Mouse (Mus musculus) megakaryocyte-erythroid progenitor cell, adult 5 weeks (primary cell): ENCODE results near the gene Defa25. TPM values are rescaled to one million over a fixed set of nuclear protein-coding genes. Genes with fewer than 3 reads are reported as not detected.

Experiments used
- polyA plus RNA-seq: library from polyadenylated mRNA; stranded (reverse); fragments of >175 nt; gene quantifications from 2 replicates; pipeline ENCODE4 v1.2.3, GENCODE M21; 2012

Gene Defa25
- polyA plus RNA-seq: not detected in 2 replicates

GRCm38 (mm10) chr8:21084142-21084541 is at the start of gene Defa25:
Gene Defa25 (plus strand): TSS chr8:21084442.

GRCm38 (mm10) chr8:21054747-21055146 is 29.5 kb upstream of the Defa25 start, which contains the start of gene Defa23:
Gene Defa23 (plus strand): TSS chr8:21055047.

GRCm38 (mm10) chr8:21064738-21065137 is 19.5 kb upstream of the Defa25 start, which contains the start of gene Defa35:
Gene Defa35 (plus strand): TSS chr8:21065038.

DNA sequence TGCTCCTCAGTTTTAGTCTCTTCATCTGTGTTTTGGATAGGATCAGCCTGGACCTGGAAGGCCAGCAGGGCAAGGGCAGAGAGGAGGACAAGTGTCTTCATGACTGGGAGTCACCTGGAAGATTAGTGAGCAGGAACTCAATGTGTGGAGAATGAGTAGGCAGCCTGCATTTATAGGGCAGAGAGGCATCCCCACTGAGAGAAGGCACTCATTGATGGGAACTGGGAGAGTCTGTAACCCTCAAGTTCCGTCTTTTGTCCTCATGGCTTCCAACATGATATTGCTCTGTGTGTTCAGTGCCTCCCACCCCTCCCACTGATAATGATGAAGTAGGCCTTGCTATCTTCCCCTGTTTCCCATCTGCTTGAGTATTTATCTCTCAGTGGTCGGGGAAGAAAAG is 11.7 kb downstream of the Defa25 start, which contains the start of gene Gm14851:
TSS of gene Gm14851 (minus strand) at position 101 of the 400 bp plus-strand sequence.

GRCm38 (mm10) chr8:21134342-21134741 is 50.1 kb downstream of the Defa25 start, which contains the start of gene Defa30:
Gene Defa30 (plus strand): TSS chr8:21134642.

Other genes starting within 250 kb of the Defa25 start
- not detected in 2 replicates for gene Defb33, start 191.8 kb upstream of the Defa25 start, polyA plus RNA-seq
- not detected in 2 replicates for gene Gm15056, start 181.8 kb upstream of the Defa25 start, polyA plus RNA-seq
- gene Gm6040, start 162.4 kb upstream of the Defa25 start, polyA plus RNA-seq: not detected in 2 replicates
- gene AY761185, start 139.7 kb upstream of the Defa25 start, polyA plus RNA-seq: not detected in 2 replicates
- gene Defa21, start 58.9 kb upstream of the Defa25 start, polyA plus RNA-seq: not detected in 2 replicates
- gene Defa23, start 29.4 kb upstream of the Defa25 start, polyA plus RNA-seq: not detected in 2 replicates
- gene Defa35, start 19.4 kb upstream of the Defa25 start, polyA plus RNA-seq: not detected in 2 replicates
- not detected in 2 replicates for gene Gm14851, start 11.6 kb downstream of the Defa25 start, polyA plus RNA-seq
- gene Defa30, start 50.2 kb downstream of the Defa25 start, polyA plus RNA-seq: not detected in 2 replicates
- not detected in 2 replicates for gene Defa22, start 77.8 kb downstream of the Defa25 start, polyA plus RNA-seq
- gene Defa31, start 107.2 kb downstream of the Defa25 start, polyA plus RNA-seq: not detected in 2 replicates
- not detected in 2 replicates for gene Gm15293, start 117.1 kb downstream of the Defa25 start, polyA plus RNA-seq
- gene Gm15292, start 165.3 kb downstream of the Defa25 start, polyA plus RNA-seq: not detected in 2 replicates
- not detected in 2 replicates for gene Defa27, start 231.1 kb downstream of the Defa25 start, polyA plus RNA-seq
- gene Defa29, start 242.6 kb downstream of the Defa25 start, polyA plus RNA-seq: not detected in 2 replicates